Mouse (Mus musculus) heart, embryonic 12.5 days (tissue): ENCODE measurements around the gene Zpbp2. TPM values are rescaled to one million over a fixed set of nuclear protein-coding genes. Genes with fewer than 3 reads are reported as not detected.
A peak's percentile ranks its signal among the peaks of the same experiment; 100 is the strongest.

ENCODE experiments used
- ATAC-seq: fragments of 200-750 bp; cut with Nextera tagmentation; 2 replicates; pipeline ENCODE4 v1.8.0; 2017; ENCODE audit warnings: moderate TSS enrichment, moderate library complexity; ENCODE audit not compliant: insufficient number of reproducible peaks, low FRiP score
- H3K27ac ChIP-seq: fragments of 300-500 bp; sonication (generic); 2 replicates; pipeline ENCODE4 v1.5.1; 2016; ENCODE audit warnings: mild to moderate bottlenecking, moderate library complexity; ENCODE audit not compliant: poor library complexity, severe bottlenecking
- H3K27me3 ChIP-seq: fragments of 300-500 bp; sonication (generic); replicated peaks from 2 replicates; pipeline ENCODE4 v1.6.1; 2016; ENCODE audit warnings: mild to moderate bottlenecking, moderate library complexity
- H3K36me3 ChIP-seq: fragments of 300-500 bp; sonication (generic); 2 replicates; pipeline ENCODE4 v1.6.1; 2016; ENCODE audit warnings: mild to moderate bottlenecking, moderate library complexity
- H3K4me1 ChIP-seq: fragments of 300-500 bp; sonication (generic); replicated peaks from 2 replicates; pipeline ENCODE4 v1.6.1; 2016; ENCODE audit warnings: mild to moderate bottlenecking
- H3K4me2 ChIP-seq: fragments of 300-500 bp; sonication (generic); 2 replicates; pipeline ENCODE4 v1.6.1; 2016; ENCODE audit warnings: mild to moderate bottlenecking, moderate library complexity
- H3K4me3 ChIP-seq: fragments of 300-500 bp; sonication (generic); 2 replicates; pipeline ENCODE4 v1.5.1; 2016; ENCODE audit warnings: mild to moderate bottlenecking
- H3K9ac ChIP-seq: fragments of 300-500 bp; sonication (generic); 2 replicates; pipeline ENCODE4 v1.6.1; 2016; ENCODE audit warnings: mild to moderate bottlenecking, moderate library complexity
- H3K9me3 ChIP-seq: fragments of 300-500 bp; sonication (generic); replicated peaks from 2 replicates; pipeline ENCODE4 v1.6.1; 2016; ENCODE audit warnings: mild to moderate bottlenecking, moderate library complexity
- WGBS: fragments of 180-500 bp; shearing (Covaris S2); methylation state at CpG from one replicate; pipeline ENCODE4 v1.1.7; 2016; 5-methylcytosine and 5-hydroxymethylcytosine counted together
- polyA plus RNA-seq: library from polyadenylated mRNA; unstranded; fragments of >200 nt; fragmentation: Nextera tagmentation; extraction: Ambion mirVana; gene quantifications from 2 replicates; pipeline ENCODE4 v1.2.1, GENCODE M21; 2016

Gene Zpbp2
- polyA plus RNA-seq, 1 experiment from 2014 or later = 0.52 TPM

DNA sequence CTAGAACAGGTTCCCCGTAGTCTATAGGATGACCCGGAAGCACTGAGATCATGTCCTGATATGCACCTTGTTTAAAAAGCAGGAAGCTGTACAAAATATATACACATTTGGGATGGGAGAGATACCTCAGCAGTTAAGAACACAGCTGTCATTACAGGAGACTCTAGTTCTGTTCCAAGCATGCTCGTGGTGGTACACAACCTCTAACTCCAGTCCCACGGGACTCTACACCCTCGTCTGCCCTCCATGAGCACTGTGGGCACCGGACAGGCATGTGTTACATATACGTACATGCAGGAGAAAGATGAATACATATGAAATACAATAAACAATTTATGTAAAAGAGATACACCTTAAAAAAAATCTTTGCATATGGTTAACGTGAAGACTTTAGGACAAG, 8.3 kb upstream of the Zpbp2 start:
- no peak overlapping the region for H3K4me2 ChIP-seq
- no peak overlapping the region for H3K9ac ChIP-seq
- H3K36me3 ChIP-seq = no peaks in the 10 kb centered on the region
- no peak overlapping the region for H3K27ac ChIP-seq
- peaks cover 9% of the 10 kb centered on the region for H3K9me3 ChIP-seq
- ATAC-seq = no peak
- no peak overlapping the region for H3K4me3 ChIP-seq
- H3K27me3 ChIP-seq = peaks cover 48% of the 10 kb centered on the region
- H3K4me1 ChIP-seq = peaks cover 7% of the 10 kb centered on the region
- 71% methylated on average over 8 of the region's 8 CpGs for WGBS

DNA sequence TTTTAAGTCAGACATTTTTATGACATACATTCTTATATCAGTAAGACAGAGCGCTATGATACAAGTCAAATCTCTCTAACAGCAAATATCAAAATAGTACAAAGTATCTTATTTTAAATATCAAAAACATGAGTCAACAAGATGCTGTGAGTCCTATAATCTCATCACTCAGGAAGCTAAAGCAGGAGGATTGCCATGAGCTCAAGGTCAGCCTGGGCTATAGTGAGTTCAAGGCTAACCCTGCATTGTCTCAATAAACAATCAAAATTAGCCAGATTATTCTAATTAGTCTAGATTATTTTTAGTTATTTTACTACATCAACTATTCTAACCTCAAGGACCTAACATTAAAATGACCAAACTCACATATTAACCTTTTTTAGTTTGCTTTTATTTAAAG, 7.5 kb upstream of the Zpbp2 start:
- Histone ChIP-seq H3K4me3 (no peak overlapping the region), H3K4me2 (no peak overlapping the region), H3K9ac (no peak overlapping the region), H3K4me1 (peaks cover 7% of the 10 kb centered on the region), H3K27ac (no peak overlapping the region), H3K36me3 (no peaks in the 10 kb centered on the region), H3K9me3 (peaks cover 9% of the 10 kb centered on the region), H3K27me3 (peaks cover 55% of the 10 kb centered on the region)
- 76% methylated on average over 1 of the region's 1 CpGs for WGBS
- ATAC-seq = no peak

DNA sequence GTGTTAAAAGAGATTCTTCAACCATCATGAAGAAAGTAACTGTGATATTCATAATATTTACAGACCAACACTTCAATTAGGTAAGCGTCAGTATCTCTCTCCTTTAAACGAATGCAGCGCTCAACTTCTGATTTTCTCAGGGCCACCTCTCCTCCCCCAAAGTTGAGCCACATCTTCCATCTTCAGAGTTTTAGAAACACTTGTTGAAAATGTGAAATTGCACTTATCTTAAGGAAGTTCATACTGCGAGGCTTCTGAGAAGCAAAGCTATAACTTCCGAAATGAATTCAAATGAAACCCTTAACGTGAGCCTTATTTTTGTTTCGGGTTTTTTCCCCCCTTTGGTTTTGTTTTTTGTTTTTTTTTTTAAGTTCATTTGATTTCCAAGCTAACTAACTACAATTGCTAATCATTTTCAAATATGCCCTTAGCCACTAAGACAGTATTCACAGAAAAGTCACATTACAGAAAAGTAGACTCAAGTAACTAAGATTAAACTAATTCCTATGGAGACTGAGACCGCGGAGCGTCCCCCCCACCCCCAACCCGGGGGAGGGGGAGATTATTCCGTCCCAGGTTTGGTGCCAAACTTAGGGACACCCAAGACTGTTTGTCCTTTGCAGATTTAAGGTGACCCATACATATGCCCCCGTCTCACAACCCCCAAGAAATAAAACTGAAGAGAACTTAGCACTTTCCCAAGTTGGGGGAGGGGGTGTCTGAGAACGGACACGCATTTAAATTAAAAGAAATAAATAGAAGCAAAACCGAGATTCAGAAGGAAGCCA, 5.8 kb upstream of the Zpbp2 start:
- Histone ChIP-seq H3K9ac (peak overlapping the region; percentile 73), H3K4me2 (peak overlapping the region; percentile 92), H3K4me1 (peaks cover 7% of the 10 kb centered on the region), H3K27ac (no peak overlapping the region), H3K9me3 (peaks cover 5% of the 10 kb centered on the region), H3K36me3 (no peaks in the 10 kb centered on the region), H3K27me3 (peaks cover 67% of the 10 kb centered on the region), H3K4me3 (peak overlapping the region; percentile 54)
- ATAC-seq = no peak
- WGBS = 3% methylated on average over 16 of the region's 16 CpGs

DNA sequence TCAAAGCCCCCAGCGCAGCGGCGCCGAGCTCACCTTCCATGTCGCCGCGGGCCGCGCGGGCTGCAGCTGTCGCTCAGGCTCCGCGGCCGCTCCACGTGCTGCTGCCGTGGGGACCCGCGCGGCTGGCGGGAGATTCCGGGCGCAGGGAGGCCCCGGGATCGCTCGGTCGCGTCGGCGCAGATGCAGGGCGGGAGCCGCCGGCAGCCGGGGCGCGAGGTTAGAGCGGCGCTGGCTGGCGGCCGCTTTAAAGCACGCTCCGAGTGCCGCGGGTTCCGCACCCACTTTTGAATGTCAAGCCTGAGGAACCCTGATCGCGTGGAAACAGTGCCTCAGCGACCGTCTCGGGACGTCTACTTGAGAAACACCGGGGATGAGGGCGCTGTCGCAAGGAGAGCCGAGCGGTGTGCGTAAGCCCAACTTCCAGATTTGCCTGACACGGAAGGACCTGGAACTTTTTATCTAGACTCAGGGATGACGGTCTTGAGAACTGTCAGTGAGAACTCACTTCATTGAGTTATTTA, 5.1 kb upstream of the Zpbp2 start, which contains the start of gene Ikzf3:
Gene Ikzf3 (minus strand): TSS at position 321 of the 521 bp plus-strand sequence.
- H3K36me3 ChIP-seq = no peaks in the 10 kb centered on the region
- peak within 1 kb of the TSS; percentile 92 for H3K4me2 ChIP-seq
- no peak for ATAC-seq
- peak within 1 kb of the TSS; percentile 54 for H3K4me3 ChIP-seq
- H3K27me3 ChIP-seq = peaks cover 70% of the 10 kb centered on the region
- H3K9ac ChIP-seq = peak within 1 kb of the TSS; percentile 73
- H3K27ac ChIP-seq = no peak within 1 kb of the TSS
- H3K4me1 ChIP-seq = peaks cover 7% of the 10 kb centered on the region
- peaks cover 2% of the 10 kb centered on the region; the same call in 1 of the 2 replicates for H3K9me3 ChIP-seq
- 1% methylated on average over 58 of the region's 58 CpGs for WGBS

DNA sequence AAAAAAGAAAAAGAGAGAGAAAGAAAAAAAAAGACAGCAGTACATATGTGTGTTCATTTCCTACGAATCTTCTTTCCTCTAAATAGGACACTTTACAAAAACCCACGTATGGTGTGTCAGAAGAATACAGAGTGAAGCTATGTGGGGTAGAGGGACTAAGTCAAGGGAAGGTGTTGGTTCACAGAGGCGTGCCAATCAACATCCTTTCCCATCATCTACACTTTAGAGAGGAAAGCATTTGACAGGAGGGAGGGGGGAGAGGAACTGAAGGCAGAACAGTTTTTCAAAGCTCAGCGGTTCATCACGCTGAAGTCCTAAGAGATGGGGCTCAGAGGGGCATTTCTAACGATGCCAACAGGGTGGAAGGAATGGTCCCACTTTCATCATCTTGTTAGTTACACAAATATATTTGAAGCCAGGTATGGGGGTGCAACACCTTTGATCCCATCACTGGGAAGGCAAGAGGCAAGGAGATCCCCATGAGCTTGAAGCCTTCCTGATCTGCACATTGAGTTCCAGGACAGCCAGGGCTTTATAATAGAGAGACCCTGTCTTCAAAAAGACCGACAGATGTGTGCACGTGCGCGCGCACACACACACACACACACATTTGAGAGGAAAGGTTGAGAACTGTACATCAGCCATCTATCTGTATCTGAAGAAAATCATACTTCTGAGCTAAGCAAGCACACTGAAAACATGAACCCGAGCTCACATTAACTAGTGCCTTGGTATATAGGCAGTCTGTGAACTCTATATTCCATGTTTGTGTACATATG, 4.2 kb upstream of the Zpbp2 start:
- no peak overlapping the region for H3K27ac ChIP-seq
- ATAC-seq = no peak
- peaks cover 2% of the 10 kb centered on the region; the same call in 1 of the 2 replicates for H3K9me3 ChIP-seq
- H3K36me3 ChIP-seq = no peaks in the 10 kb centered on the region
- no peak overlapping the region for H3K4me3 ChIP-seq
- H3K9ac ChIP-seq = no peak overlapping the region
- H3K4me1 ChIP-seq = peaks cover 11% of the 10 kb centered on the region
- no peak overlapping the region for H3K4me2 ChIP-seq
- H3K27me3 ChIP-seq = peaks cover 63% of the 10 kb centered on the region
- 46% methylated on average over 12 of the region's 12 CpGs for WGBS

DNA sequence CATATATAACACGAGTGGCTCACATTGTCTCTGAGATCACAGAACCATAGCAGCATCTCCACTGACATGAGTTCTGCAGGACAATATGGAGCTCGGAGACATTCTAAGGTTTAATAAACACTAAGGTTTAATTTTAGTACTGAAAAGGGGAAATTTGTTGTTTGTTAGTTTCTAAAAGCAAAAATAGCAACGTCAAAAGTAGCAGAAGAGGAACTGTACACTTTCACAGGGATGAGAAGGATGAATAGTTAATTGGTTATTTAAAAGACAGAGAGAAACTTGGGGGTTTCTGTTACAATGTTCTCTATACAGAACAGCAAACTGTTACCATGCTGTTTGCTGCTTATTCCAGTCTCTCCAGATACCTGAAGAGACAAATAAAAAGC, 3.6 kb upstream of the Zpbp2 start:
- Histone ChIP-seq H3K36me3 (no peaks in the 10 kb centered on the region), H3K27ac (no peak overlapping the region), H3K9me3 (peaks cover 2% of the 10 kb centered on the region; the same call in 1 of the 2 replicates), H3K4me3 (no peak overlapping the region), H3K9ac (no peak overlapping the region), H3K4me1 (peaks cover 11% of the 10 kb centered on the region), H3K4me2 (no peak overlapping the region), H3K27me3 (peaks cover 59% of the 10 kb centered on the region)
- WGBS = 59% methylated on average over 3 of the region's 3 CpGs
- ATAC-seq = no peak

DNA sequence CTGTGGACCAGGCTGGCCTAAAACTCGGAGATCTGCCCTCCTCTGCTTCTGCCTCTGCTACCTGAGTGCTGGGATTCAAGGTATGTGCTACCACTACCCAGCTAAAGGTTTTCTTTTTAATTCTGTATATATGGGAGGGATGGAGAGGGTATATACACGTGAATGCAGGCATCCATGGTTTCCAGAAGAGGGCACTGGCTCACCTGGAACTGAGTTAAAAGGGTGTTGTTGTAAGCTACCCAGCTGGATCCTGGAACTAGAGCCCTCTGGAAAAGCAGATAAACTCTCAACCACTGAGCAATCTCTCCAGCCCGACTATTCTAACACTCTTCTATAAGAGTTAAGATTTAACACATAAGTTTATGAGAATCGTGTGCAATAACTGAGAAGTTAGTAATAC, 1.5 kb upstream of the Zpbp2 start:
- Histone ChIP-seq H3K4me2 (no peak overlapping the region), H3K27me3 (peaks cover 50% of the 10 kb centered on the region), H3K9me3 (peaks cover 2% of the 10 kb centered on the region; the same call in 1 of the 2 replicates), H3K27ac (no peak overlapping the region), H3K4me1 (peaks cover 11% of the 10 kb centered on the region), H3K4me3 (no peak overlapping the region), H3K36me3 (no peaks in the 10 kb centered on the region), H3K9ac (no peak overlapping the region)
- ATAC-seq = no peak
- 57% methylated on average over 4 of the region's 4 CpGs for WGBS

DNA sequence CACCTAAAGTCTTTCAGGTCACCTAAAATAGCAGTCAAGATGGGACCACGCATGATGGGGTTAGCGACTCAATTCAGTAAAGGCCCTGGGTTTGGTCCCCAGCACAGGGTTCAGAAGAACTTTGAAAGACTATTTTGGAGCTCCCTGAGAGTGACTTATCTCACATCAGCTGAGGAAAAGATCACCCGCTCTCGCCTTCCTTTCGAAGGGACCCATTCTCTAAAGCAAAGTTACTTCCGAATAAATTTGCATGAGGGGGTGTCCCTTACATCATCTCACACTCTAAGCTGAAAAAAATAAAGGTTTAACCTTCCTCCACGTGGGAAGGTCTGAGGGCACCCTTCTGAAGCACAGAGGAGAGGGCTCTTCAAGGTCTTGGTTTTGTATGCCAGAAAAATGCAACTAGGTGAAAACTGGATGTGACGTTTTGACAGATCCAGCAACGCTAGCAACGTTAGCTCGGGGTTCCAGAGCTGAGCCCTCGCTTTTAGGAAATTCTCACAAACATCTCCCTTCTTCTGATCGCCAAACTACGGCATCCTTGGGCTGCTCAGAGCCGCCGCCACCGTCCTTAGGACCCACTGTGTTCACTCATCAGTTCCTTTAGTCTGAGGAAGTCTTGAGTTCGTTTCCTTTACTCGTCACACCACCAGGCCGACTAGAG, 454 bp upstream of the Zpbp2 start:
- H3K4me1 ChIP-seq = peaks cover 8% of the 10 kb centered on the region
- peak overlapping the region; percentile 74 for H3K4me3 ChIP-seq
- no peaks in the 10 kb centered on the region for H3K36me3 ChIP-seq
- no peak overlapping the region for H3K27ac ChIP-seq
- 18% methylated on average over 20 of the region's 20 CpGs for WGBS
- peaks cover 2% of the 10 kb centered on the region; the same call in 1 of the 2 replicates for H3K9me3 ChIP-seq
- H3K9ac ChIP-seq = peak overlapping the region; percentile 29; the same call in 1 of the 2 replicates
- H3K4me2 ChIP-seq = peak overlapping the region; percentile 82
- H3K27me3 ChIP-seq = peaks cover 46% of the 10 kb centered on the region
- ATAC-seq = no peak

DNA sequence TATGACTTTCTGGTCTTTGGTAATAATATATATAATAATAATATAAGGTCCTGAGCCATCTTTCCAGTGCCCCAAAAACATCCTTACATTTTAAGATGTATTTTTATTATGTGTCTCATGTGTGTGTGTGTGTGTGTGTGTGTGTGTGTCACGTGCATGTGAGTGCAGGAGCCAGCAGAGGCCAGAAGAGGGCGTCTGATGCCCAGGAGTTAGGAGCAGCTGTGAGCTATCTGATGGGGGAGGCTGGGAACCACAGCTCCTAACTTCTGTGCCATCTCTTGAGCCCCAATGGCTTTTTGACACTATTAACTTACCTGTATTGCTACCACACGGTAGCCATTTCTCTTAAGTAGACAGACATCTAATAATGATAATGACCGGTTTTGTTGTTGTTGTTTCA, 3.1 kb downstream of the Zpbp2 start:
- no peak overlapping the region for H3K27ac ChIP-seq
- H3K4me1 ChIP-seq = peaks cover 3% of the 10 kb centered on the region
- peaks cover 2% of the 10 kb centered on the region; the same call in 1 of the 2 replicates for H3K9me3 ChIP-seq
- ATAC-seq = no peak
- H3K4me2 ChIP-seq = no peak overlapping the region
- no peaks in the 10 kb centered on the region for H3K36me3 ChIP-seq
- H3K4me3 ChIP-seq = no peak overlapping the region
- no peak overlapping the region for H3K9ac ChIP-seq
- WGBS = 81% methylated on average over 4 of the region's 4 CpGs
- peaks cover 15% of the 10 kb centered on the region for H3K27me3 ChIP-seq

DNA sequence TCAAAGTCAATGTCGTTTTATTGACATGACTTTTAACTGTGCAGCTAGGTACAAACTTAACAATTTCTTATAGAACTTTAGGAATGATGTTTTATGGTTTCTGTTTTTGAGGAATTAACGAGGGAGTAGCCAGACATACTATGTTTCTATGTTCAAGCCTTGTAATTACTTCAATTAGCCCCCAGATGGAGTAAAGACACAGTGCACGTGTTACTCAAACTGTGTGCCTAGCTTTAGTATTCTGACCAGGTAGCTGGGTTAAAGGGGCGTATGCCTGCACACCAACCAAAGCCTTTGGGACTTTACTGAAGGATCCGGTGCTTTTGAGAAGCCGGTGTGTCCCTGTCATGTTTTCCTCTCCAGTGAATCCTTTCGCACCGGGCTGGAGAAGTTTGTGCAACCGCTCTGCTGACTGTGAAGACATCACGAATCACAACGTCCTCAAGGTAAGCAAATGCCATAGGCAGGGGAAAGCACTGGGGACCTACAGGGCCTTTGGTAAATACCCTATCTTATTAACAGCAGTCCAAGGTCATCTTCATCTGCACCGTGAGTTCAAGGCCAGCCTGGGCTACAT, 4.3 kb downstream of the Zpbp2 start:
- ATAC-seq = no peak
- H3K9me3 ChIP-seq = no peaks in the 10 kb centered on the region
- 70% methylated on average over 12 of the region's 12 CpGs for WGBS
- no peaks in the 10 kb centered on the region for H3K36me3 ChIP-seq
- H3K4me2 ChIP-seq = no peak overlapping the region
- peaks cover 7% of the 10 kb centered on the region for H3K27me3 ChIP-seq
- peaks cover 3% of the 10 kb centered on the region for H3K4me1 ChIP-seq
- H3K9ac ChIP-seq = no peak overlapping the region
- H3K27ac ChIP-seq = no peak overlapping the region
- H3K4me3 ChIP-seq = no peak overlapping the region
